Mouse (Mus musculus) c-Kit-positive CD71-positive TER-119-negative erythroid progenitor cells, embryonic 14.5 days (primary cell): ENCODE measurements around the gene Gpatch2.

ENCODE experiments used
- DNase-seq: peaks from one replicate; pipeline ENCODE4 v3.0.0-alpha.2; 2013; ENCODE audit warnings: low read depth

Gene Gpatch2

GRCm38 (mm10) chr1:187307335-187307734 lies 92.0 kb downstream of the Gpatch2 start:
- no peak for DNase-seq

- DNase-seq, result no peak
Measured at GRCm38 (mm10) chr1:187308523-187308922, 93.2 kb downstream of the Gpatch2 start.

- no peak for DNase-seq
Measured at GRCm38 (mm10) chr1:187311122-187311521, 95.8 kb downstream of the Gpatch2 start.

- no peak for DNase-seq
Measured at GRCm38 (mm10) chr1:187313323-187313722, 98.0 kb downstream of the Gpatch2 start.

GRCm38 (mm10) chr1:187313763-187314162 lies 98.5 kb downstream of the Gpatch2 start:
- no peak for DNase-seq

GRCm38 (mm10) chr1:187314516-187314915 lies 99.2 kb downstream of the Gpatch2 start:
- no peak for DNase-seq

GRCm38 (mm10) chr1:187315821-187316220 lies 100.5 kb downstream of the Gpatch2 start:
- DNase-seq, result no peak

GRCm38 (mm10) chr1:187316555-187316954 lies 101.2 kb downstream of the Gpatch2 start:
- DNase-seq, result no peak

GRCm38 (mm10) chr1:187321814-187322213 lies 106.5 kb downstream of the Gpatch2 start:
- no peak for DNase-seq

GRCm38 (mm10) chr1:187322505-187323208 lies 107.3 kb downstream of the Gpatch2 start:
- DNase-seq, result no peak

- no peak for DNase-seq
Measured at GRCm38 (mm10) chr1:187323209-187323589, 107.9 kb downstream of the Gpatch2 start.

GRCm38 (mm10) chr1:187342551-187342950 lies 127.2 kb downstream of the Gpatch2 start:
- no peak for DNase-seq

GRCm38 (mm10) chr1:187345156-187345555 lies 129.8 kb downstream of the Gpatch2 start:
- DNase-seq, result no peak

GRCm38 (mm10) chr1:187346923-187347322 lies 131.6 kb downstream of the Gpatch2 start:
- DNase-seq, result no peak

- DNase-seq, result no peak
Measured at GRCm38 (mm10) chr1:187347606-187348005, 132.3 kb downstream of the Gpatch2 start.

GRCm38 (mm10) chr1:187348053-187348820 lies 132.9 kb downstream of the Gpatch2 start:
- no peak for DNase-seq

- no peak for DNase-seq
Measured at GRCm38 (mm10) chr1:187348859-187349258, 133.6 kb downstream of the Gpatch2 start.

GRCm38 (mm10) chr1:187356169-187356568 lies 140.9 kb downstream of the Gpatch2 start:
- DNase-seq, result no peak

- DNase-seq, result no peak
Measured at GRCm38 (mm10) chr1:187356904-187357303, 141.6 kb downstream of the Gpatch2 start.

GRCm38 (mm10) chr1:187360240-187360639 lies 144.9 kb downstream of the Gpatch2 start:
- DNase-seq, result no peak

GRCm38 (mm10) chr1:187362536-187362935 lies 147.2 kb downstream of the Gpatch2 start:
- DNase-seq, result no peak

GRCm38 (mm10) chr1:187365424-187365823 lies 150.1 kb downstream of the Gpatch2 start:
- DNase-seq, result no peak

GRCm38 (mm10) chr1:187366806-187367205 lies 151.5 kb downstream of the Gpatch2 start:
- no peak for DNase-seq
